ENCODE assay signal across 25 mouse cellular contexts in the genomic region with DNA sequence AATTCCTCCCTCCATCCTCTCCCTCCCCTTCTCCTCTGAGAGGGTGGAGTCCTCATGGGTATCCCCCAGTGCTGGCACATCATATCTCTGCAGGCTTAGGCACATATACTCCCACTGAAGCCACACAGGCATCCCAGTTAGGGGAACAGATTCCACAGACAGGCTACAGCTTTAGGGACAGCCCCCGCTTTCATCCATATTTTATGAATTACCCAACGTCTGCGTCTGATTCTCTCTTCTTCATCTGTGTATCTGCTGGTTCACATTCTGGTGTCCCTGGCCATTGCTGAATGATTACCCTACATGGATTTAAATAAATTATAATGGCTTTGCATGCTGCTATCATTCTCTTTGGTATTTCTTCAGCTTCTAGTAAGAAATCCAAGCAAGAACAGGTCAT.
DNase-seq lines count a peak whose midpoint lies in the region; ATAC-seq and TF ChIP-seq lines count a peak whose summit lies in the region.
"Had no signal": no experiment of that assay in that cellular context is flagged by ENCODE, and none has a peak within 500 bp of the region (broad histone marks: within the 10 kb centered on the region; RNA-seq: fewer than 3 reads in every experiment).

No protein-coding gene starts in this region.

- no peaks in the 10 kb centered on the region for H3K27me3 ChIP-seq in forebrain, postnatal 0 days (ENCODE audit: insufficient read depth, low read length)
- H3K27me3 ChIP-seq in forebrain, embryonic 10.5 days (ENCODE audit: poor library complexity, severe bottlenecking): no peaks in the 10 kb centered on the region
- H3K27me3 ChIP-seq: CH12.LX; embryonic facial prominence, embryonic 12.5 days; forebrain, embryonic 12.5 days had no signal

- 72% methylated on average over 3 of the region's 3 CpGs for WGBS in forebrain, postnatal 0 days
- WGBS in forebrain, embryonic 10.5 days: 92% methylated on average over 3 of the region's 3 CpGs

- no peaks in the 10 kb centered on the region for H3K9me3 ChIP-seq in forebrain, postnatal 0 days (ENCODE audit: low read length)
- no peaks in the 10 kb centered on the region for H3K9me3 ChIP-seq in forebrain, embryonic 10.5 days
- H3K9me3 ChIP-seq: embryonic facial prominence, embryonic 10.5 days; embryonic facial prominence, embryonic 12.5 days; forebrain, embryonic 12.5 days; G1E had no signal

- H3K9ac ChIP-seq in forebrain, postnatal 0 days: no peak overlapping the region
- H3K9ac ChIP-seq: embryonic facial prominence, embryonic 12.5 days; forebrain, embryonic 12.5 days had no signal

- no peaks in the 10 kb centered on the region; the same call in 1 of the 2 replicates for H3K4me1 ChIP-seq in forebrain, postnatal 0 days (ENCODE audit: insufficient read depth)
- peaks cover 7% of the 10 kb centered on the region for H3K4me1 ChIP-seq in forebrain, embryonic 10.5 days
- H3K4me1 ChIP-seq: embryonic facial prominence, embryonic 12.5 days had no signal

- no peak overlapping the region for H3K4me3 ChIP-seq in forebrain, postnatal 0 days (ENCODE audit: low read depth, low read length)
- H3K4me3 ChIP-seq in forebrain, embryonic 10.5 days: no peak overlapping the region
- no peak overlapping the region for H3K4me3 ChIP-seq in layer of hippocampus, adult 2 months
- H3K4me3 ChIP-seq: embryonic facial prominence, embryonic 10.5 days; embryonic facial prominence, embryonic 12.5 days; forebrain, embryonic 12.5 days had no signal

- DNase-seq in forebrain, postnatal 0 days: peak; percentile 13
- no peak for DNase-seq in forebrain, embryonic 10.5 days (ENCODE audit: extremely low spot score, low spot score)
- peak; percentile 15 to 39 for DNase-seq in layer of hippocampus, adult 2 months (ENCODE audit: low spot score in 2 of 2)
- DNase-seq in layer of hippocampus, adult 9-10 months (ENCODE audit: low spot score): no peak
- peak; percentile 28 for DNase-seq in layer of hippocampus, adult 9-11 months
- DNase-seq in layer of hippocampus, adult 11-12 months (ENCODE audit: low spot score): no peak
- DNase-seq: adrenal gland, adult 8-10 months; adrenal gland, postnatal 14 days; adrenal gland, postnatal 36 days; B cell, adult 2 months; cerebellum, adult 11-12 months; cerebellum, adult 2 months; cerebellum, adult 9-10 months; cerebellum, postnatal 10 days; cerebellum, postnatal 25 days had no signal

- H3K36me3 ChIP-seq in forebrain, postnatal 0 days (ENCODE audit: insufficient read depth): no peaks in the 10 kb centered on the region
- no peaks in the 10 kb centered on the region for H3K36me3 ChIP-seq in forebrain, embryonic 10.5 days (replicated peaks)
- H3K36me3 ChIP-seq: embryonic facial prominence, embryonic 10.5 days; embryonic facial prominence, embryonic 12.5 days; forebrain, embryonic 12.5 days; G1E had no signal

- no peak overlapping the region for H3K27ac ChIP-seq in forebrain, postnatal 0 days (ENCODE audit: low read depth, low read length)
- H3K27ac ChIP-seq in forebrain, embryonic 10.5 days: no peak overlapping the region
- no peak overlapping the region for H3K27ac ChIP-seq in layer of hippocampus, adult 2 months
- H3K27ac ChIP-seq: embryonic facial prominence, embryonic 10.5 days; embryonic facial prominence, embryonic 12.5 days; forebrain, embryonic 12.5 days had no signal

- no peak overlapping the region for H3K4me2 ChIP-seq in forebrain, postnatal 0 days (ENCODE audit: low read depth)
- H3K4me2 ChIP-seq: embryonic facial prominence, embryonic 12.5 days; forebrain, embryonic 12.5 days had no signal

- no peak for ATAC-seq in forebrain, postnatal 0 days
- ATAC-seq: activated CD4-positive, CD25-positive, alpha-beta regulatory T cell, adult 4 months; CD4-positive, CD25-positive, alpha-beta regulatory T cell, adult 4 months; forebrain, embryonic 14.5 days; forebrain, embryonic 16.5 days; Patski had no signal

- no peak for TF ChIP-seq CTCF in forebrain, postnatal 0 days (IDR thresholded peaks at IDR 0.05; ENCODE audit: low read depth)
- TF ChIP-seq CTCF in layer of hippocampus, adult 2 months (conservative IDR thresholded peaks at IDR 0.05): no peak

Comparison
In these comparisons a context has a peak if more than half of its experiments do, and no peak if none do; other contexts are left out.
1. DNase-seq: peak in forebrain, postnatal 0 days (single experiment), layer of hippocampus, adult 2 months (2 of 2) and layer of hippocampus, adult 9-11 months (single experiment); none in forebrain, embryonic 10.5 days (single experiment), layer of hippocampus, adult 9-10 months (single experiment) and layer of hippocampus, adult 11-12 months (single experiment).